Mouse (Mus musculus) heart, embryonic 11.5 days (tissue): ENCODE measurements around the gene Cmbl. TPM values are rescaled to one million over a fixed set of nuclear protein-coding genes. Genes with fewer than 3 reads are reported as not detected.
A peak's percentile ranks its signal among the peaks of the same experiment; 100 is the strongest.

Experiments
- ATAC-seq: fragments of 200-750 bp; cut with Nextera tagmentation; replicated peaks from 2 replicates; pipeline ENCODE4 v1.8.0; 2017; ENCODE audit warnings: moderate library complexity; ENCODE audit not compliant: insufficient number of reproducible peaks, low FRiP score, low TSS enrichment
- H3K27ac ChIP-seq: fragments of 300-500 bp; sonication (generic); 2 replicates; pipeline ENCODE4 v1.5.1; 2014; ENCODE audit warnings: mild to moderate bottlenecking, low read depth, low read length
- H3K27me3 ChIP-seq: fragments of 300-500 bp; sonication (generic); 2 replicates; pipeline ENCODE4 v1.6.1; 2014; ENCODE audit warnings: mild to moderate bottlenecking, low read length, mixed read lengths; ENCODE audit not compliant: control insufficient read depth, insufficient read depth
- H3K36me3 ChIP-seq: fragments of 300-500 bp; sonication (generic); 2 replicates; pipeline ENCODE4 v1.6.1; 2014; ENCODE audit warnings: mild to moderate bottlenecking, low read length, moderate library complexity, mixed read lengths; ENCODE audit not compliant: control insufficient read depth, insufficient read depth
- H3K4me1 ChIP-seq: fragments of 300-500 bp; sonication (generic); 2 replicates; pipeline ENCODE4 v1.6.1; 2014; ENCODE audit warnings: low read length; ENCODE audit not compliant: control insufficient read depth, insufficient read depth
- H3K4me2 ChIP-seq: fragments of 300-500 bp; sonication (generic); 2 replicates; pipeline ENCODE4 v1.6.1; 2014; ENCODE audit warnings: mild to moderate bottlenecking, moderate library complexity
- H3K4me3 ChIP-seq: fragments of 300-500 bp; sonication (generic); 2 replicates; pipeline ENCODE4 v1.5.1; 2014; ENCODE audit warnings: low read depth, low read length
- H3K9ac ChIP-seq: fragments of 300-500 bp; sonication (generic); 2 replicates; pipeline ENCODE4 v1.6.1; 2014; ENCODE audit warnings: mild to moderate bottlenecking, low read depth, low read length, moderate library complexity
- H3K9me3 ChIP-seq: fragments of 300-500 bp; sonication (generic); replicated peaks from 2 replicates; pipeline ENCODE4 v1.6.1; 2016; ENCODE audit warnings: low read length; ENCODE audit not compliant: control insufficient read depth
- WGBS: fragments of 180-500 bp; shearing (Covaris S2); extraction: QIAGEN DNeasy Blood & Tissue Kit; methylation state at CpG from one replicate; pipeline ENCODE4 v1.1.7; 2014; ENCODE audit not compliant: insufficient replicate concordance; 5-methylcytosine and 5-hydroxymethylcytosine counted together
- polyA plus RNA-seq: library from polyadenylated mRNA; unstranded; fragments of >200 nt; fragmentation: Nextera tagmentation; extraction: Ambion mirVana; gene quantifications from 2 replicates; pipeline ENCODE4 v1.2.1, GENCODE M21; 2014

Cmbl gene
- polyA plus RNA-seq, 1 experiment from 2014 or later, result 6.6 TPM

DNA sequence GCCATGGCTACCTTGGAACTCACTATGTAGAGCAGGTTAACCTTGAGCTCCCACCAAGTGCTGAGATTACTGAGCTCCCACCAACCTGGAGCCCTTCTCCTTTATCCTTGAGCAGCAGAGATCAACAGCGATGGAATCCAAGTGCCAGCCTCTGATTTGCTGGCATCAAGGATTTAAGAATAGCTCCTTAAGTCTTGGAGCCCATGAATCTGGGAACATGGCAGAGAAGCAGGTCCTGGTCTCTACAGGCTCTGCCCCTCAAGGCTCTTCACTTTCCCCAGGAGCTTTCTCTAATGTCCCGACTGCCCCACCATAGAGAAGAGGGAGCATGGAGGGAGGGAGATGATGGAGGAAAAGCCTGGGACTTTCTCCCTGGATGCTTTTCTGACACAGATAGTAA, 27.5 kb upstream of the Cmbl start:
- Histone ChIP-seq H3K27ac (no peak overlapping the region), H3K4me3 (no peak overlapping the region), H3K4me2 (no peak overlapping the region), H3K36me3 (no peaks in the 10 kb centered on the region), H3K9me3 (no peaks in the 10 kb centered on the region), H3K27me3 (no peaks in the 10 kb centered on the region), H3K4me1 (peaks cover 15% of the 10 kb centered on the region), H3K9ac (no peak overlapping the region)
- WGBS, result 78% methylated on average over 2 of the region's 2 CpGs
- ATAC-seq, result no peak

DNA sequence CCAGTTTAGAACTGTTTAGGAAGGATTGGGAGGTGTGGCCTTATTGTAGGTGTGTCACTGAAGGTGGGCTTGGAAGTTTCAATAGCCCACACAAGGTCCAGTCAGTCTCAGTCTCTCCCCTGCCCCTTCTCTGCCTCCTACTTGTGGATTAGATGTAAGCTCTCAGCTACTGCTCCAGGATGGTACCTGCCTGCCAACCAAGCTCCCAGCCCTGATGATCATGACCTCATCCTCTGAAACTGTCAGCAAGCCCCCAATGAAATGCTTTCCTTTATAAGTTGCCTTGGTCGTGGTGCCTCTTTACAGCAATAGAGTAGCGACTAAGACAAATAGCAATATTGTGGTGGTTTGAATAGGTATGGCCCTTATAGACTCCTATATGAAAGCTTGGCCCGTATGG, 26.8 kb upstream of the Cmbl start:
- Histone ChIP-seq H3K4me2 (no peak overlapping the region), H3K4me1 (peaks cover 20% of the 10 kb centered on the region), H3K9me3 (no peaks in the 10 kb centered on the region), H3K27ac (no peak overlapping the region), H3K36me3 (no peaks in the 10 kb centered on the region), H3K27me3 (no peaks in the 10 kb centered on the region), H3K4me3 (no peak overlapping the region), H3K9ac (no peak overlapping the region)
- WGBS, result 88% methylated on average over 3 of the region's 3 CpGs
- ATAC-seq, result no peak

DNA sequence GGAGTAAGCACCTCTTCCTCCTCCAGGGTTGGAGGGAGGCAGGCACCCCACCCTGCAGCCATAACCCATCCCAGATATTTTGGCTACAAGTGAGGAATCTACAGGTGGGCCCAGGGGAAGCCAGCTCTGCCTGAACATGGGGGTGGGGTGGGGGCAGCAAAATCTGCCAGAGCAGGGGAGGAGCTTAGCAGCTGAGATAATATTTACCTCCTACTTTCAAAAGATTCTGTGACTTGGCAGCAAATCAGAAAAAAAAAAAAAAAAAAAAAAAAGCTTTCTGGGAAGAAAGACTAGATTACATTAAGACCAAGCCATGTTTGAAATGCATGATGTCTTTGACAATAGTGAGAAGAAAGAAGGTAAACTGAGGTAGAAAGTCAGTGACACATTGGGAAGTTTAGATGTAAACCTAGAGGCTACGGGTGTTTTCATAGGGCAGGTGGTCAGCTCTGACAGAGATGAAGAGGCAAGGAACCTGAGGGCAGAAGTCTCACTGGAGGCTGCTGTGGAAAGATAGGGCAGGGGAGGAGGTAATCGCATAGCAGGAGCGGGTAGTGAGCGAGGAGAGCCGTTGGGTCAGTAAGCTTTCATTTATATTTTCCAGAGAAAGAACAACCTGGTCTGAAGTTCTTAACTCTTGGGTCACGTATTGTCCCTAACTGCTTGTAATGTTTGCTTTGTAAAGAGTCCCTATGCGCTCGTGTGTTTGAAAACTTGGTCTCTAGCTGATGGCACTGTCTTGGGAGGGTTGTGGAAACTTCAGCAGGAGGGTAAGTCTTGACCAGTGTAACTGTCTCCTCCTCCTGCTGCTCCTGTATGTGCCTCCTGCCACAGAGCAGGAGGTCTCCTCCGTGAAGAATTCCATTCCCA, 25.3 kb upstream of the Cmbl start:
- 42% methylated on average over 9 of the region's 9 CpGs for WGBS
- H3K9ac ChIP-seq, result no peak overlapping the region
- no peaks in the 10 kb centered on the region for H3K36me3 ChIP-seq
- H3K27me3 ChIP-seq, result no peaks in the 10 kb centered on the region
- peaks cover 21% of the 10 kb centered on the region for H3K4me1 ChIP-seq
- H3K27ac ChIP-seq, result no peak overlapping the region
- no peak for ATAC-seq
- no peaks in the 10 kb centered on the region for H3K9me3 ChIP-seq
- no peak overlapping the region for H3K4me3 ChIP-seq
- H3K4me2 ChIP-seq, result no peak overlapping the region

DNA sequence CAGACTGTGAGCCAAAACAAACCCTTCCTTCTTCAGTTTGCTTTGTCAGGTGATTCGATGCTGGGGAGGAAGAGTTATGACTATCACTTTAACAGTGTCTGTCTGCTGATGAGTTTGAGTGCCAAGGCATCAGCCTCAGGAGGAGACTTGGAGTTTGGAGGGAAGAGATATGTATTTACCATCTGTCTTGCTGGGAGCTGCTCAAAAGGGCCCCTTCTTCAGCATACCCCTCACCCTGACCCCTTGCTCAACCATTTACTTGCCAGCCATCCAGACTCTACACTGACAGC, 24.7 kb upstream of the Cmbl start:
- H3K27ac ChIP-seq, result no peak overlapping the region
- H3K36me3 ChIP-seq, result no peaks in the 10 kb centered on the region
- no peaks in the 10 kb centered on the region for H3K27me3 ChIP-seq
- H3K4me2 ChIP-seq, result no peak overlapping the region
- WGBS, result 42% methylated on average over 1 of the region's 1 CpGs
- H3K4me1 ChIP-seq, result peaks cover 27% of the 10 kb centered on the region
- no peaks in the 10 kb centered on the region for H3K9me3 ChIP-seq
- H3K4me3 ChIP-seq, result no peak overlapping the region
- no peak overlapping the region for H3K9ac ChIP-seq
- ATAC-seq, result no peak

DNA sequence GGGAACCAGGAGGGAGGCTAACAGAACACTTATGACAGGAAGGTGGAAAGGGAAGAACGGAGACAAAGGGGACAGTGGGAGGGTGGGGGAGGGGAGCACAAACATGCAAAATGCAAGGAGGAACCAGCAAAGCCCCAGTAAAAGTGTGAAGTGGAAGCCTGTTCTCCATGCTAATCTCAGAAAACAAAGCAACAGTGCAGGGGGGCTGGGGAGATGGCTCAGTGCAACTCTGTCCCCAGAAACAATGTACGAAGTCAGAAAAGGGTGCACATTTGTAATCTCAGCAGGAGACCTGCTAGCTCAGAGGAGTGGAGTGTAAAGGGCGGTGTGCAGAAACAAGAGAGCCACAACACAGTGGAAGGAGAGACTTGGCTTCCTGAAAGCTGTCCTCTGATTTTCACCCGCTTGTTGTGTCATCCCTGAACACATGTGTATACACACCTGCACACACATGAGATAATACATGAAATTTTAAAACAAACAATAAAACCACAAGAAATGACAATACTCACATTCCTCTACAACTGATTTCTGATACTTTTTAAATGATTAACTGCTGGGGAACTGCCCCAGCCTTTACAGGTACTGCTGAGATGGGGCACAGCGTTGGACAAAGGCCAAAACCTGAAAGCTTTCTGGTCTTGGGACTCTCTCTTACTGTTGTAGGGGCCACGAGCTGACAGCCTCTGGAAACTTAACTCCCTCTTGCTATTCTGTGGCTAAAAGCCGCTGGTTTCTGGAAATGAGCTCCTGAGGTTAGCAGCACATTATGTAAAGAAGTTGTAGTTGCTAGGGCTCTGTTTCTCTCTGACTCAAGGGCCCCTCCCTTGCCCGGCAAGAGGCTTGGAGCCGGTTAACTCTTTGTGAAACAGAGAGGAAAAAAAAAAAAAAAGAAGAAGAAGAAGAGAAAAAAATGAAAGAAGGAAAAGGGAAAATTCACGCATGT, 22.9 kb upstream of the Cmbl start:
- Histone ChIP-seq H3K27me3 (no peaks in the 10 kb centered on the region), H3K27ac (no peak overlapping the region), H3K9ac (no peak overlapping the region), H3K4me2 (peak overlapping the region; percentile 3; the same call in 1 of the 2 replicates), H3K36me3 (no peaks in the 10 kb centered on the region), H3K9me3 (no peaks in the 10 kb centered on the region), H3K4me1 (peaks cover 22% of the 10 kb centered on the region), H3K4me3 (no peak overlapping the region)
- 14% methylated on average over 10 of the region's 10 CpGs for WGBS
- no peak for ATAC-seq

DNA sequence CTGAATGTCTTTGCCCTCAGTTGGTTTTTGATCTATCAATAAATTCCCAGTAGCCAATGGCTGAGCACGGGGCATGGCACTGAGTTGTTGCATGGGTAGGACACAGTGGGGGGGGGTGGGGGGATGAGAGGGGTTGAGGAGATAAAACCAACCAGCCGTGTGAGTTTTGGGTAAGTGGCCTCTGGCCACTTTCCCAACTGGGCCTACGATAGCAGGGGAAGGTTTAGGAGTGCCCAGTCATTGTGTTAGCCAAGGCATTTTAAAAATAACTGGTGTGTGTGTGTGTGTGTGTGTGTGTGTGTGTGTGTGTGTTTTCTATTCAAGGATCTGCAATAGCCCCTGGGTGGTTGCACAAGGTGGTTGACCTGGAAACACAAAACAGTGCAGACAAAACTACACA, 21.9 kb upstream of the Cmbl start:
- H3K36me3 ChIP-seq, result no peaks in the 10 kb centered on the region
- H3K4me1 ChIP-seq, result peaks cover 22% of the 10 kb centered on the region
- WGBS, result 8% methylated on average over 3 of the region's 3 CpGs
- ATAC-seq, result no peak
- no peaks in the 10 kb centered on the region for H3K9me3 ChIP-seq
- H3K9ac ChIP-seq, result no peak overlapping the region
- no peak overlapping the region for H3K4me3 ChIP-seq
- no peaks in the 10 kb centered on the region for H3K27me3 ChIP-seq
- no peak overlapping the region for H3K4me2 ChIP-seq
- no peak overlapping the region; the same call in 1 of the 2 replicates for H3K27ac ChIP-seq

DNA sequence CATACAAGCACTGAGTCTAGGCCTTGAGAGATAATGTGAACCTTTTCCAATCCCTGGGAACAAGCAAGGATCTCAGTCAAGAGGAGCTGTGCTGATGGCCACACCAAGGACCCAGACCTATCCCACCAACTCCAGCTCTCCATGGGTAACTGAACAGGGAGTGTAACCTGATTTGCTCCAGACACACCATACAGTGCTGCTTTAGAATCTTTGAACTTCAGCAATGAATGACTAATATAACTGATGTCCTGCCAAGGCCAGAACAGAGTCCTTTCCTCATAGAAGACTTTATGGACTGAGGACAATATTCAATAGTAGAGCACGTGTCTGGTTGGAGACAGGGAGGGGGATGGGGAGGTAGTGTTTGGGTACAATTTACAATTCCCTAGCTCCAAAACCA, 20.1 kb upstream of the Cmbl start:
- Histone ChIP-seq H3K9me3 (no peaks in the 10 kb centered on the region), H3K9ac (no peak overlapping the region), H3K36me3 (no peaks in the 10 kb centered on the region), H3K27me3 (no peaks in the 10 kb centered on the region), H3K27ac (no peak overlapping the region), H3K4me3 (no peak overlapping the region), H3K4me2 (no peak overlapping the region), H3K4me1 (peaks cover 22% of the 10 kb centered on the region)
- WGBS, result 28% methylated on average over 1 of the region's 1 CpGs
- no peak for ATAC-seq

DNA sequence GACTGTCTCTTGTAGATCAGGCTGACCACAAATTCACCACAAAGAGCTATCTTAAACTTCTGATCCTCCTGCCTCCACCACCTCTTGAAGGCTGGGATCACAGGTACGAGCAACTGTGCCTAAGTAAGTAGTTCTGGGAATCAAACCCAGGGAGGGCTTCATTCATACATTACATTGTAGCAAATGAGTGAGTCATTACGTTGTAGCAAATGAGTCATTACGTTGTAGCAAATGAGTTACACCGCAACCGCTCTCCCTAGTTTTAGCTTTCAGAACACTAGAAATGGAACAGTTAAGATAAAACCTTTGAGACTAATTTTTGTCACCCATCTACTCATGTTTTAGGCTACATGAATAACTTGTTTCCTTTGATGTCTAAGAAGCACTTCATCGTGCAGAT, 18.9 kb upstream of the Cmbl start:
- no peaks in the 10 kb centered on the region for H3K27me3 ChIP-seq
- no peak overlapping the region for H3K27ac ChIP-seq
- no peak overlapping the region for H3K4me2 ChIP-seq
- H3K4me3 ChIP-seq, result no peak overlapping the region
- WGBS, result 81% methylated on average over 6 of the region's 6 CpGs
- no peaks in the 10 kb centered on the region for H3K36me3 ChIP-seq
- H3K9ac ChIP-seq, result no peak overlapping the region
- no peaks in the 10 kb centered on the region for H3K9me3 ChIP-seq
- H3K4me1 ChIP-seq, result peaks cover 22% of the 10 kb centered on the region
- no peak for ATAC-seq
